Mouse (Mus musculus) erythroblast, embryonic 14.5 days (primary cell): Measurements from ENCODE around the gene Col23a1. TPM values are rescaled to one million over a fixed set of nuclear protein-coding genes. Genes with fewer than 3 reads are reported as not detected.
"Not testable (repeated sequence)": the region's sequence is repeated elsewhere in the genome, so short reads cannot be mapped to it uniquely, and the experiment has no call there.

Source experiments
- H3K27me3 ChIP-seq: 2 replicates; pipeline ENCODE4 v1.6.1; 2012; ENCODE audit warnings: inconsistent platforms; ENCODE audit not compliant: control insufficient read depth
- H3K36me3 ChIP-seq: 2 replicates; pipeline ENCODE4 v1.6.1; 2012; ENCODE audit warnings: mild to moderate bottlenecking, inconsistent platforms; ENCODE audit not compliant: control insufficient read depth
- H3K4me1 ChIP-seq: 2 replicates; pipeline ENCODE4 v1.6.1; 2012; ENCODE audit warnings: inconsistent platforms; ENCODE audit not compliant: control insufficient read depth
- H3K4me3 ChIP-seq: replicated peaks from 2 replicates; pipeline ENCODE3; 2012; ENCODE audit warnings: moderate library complexity, mild to moderate bottlenecking, inconsistent platforms
- H3K9me3 ChIP-seq: 2 replicates; pipeline ENCODE4 v1.6.1; 2012; ENCODE audit warnings: low read length, inconsistent platforms, mixed read lengths; ENCODE audit not compliant: control insufficient read depth
- GATA1 ChIP-seq: IDR thresholded peaks from 2 replicates; pipeline ENCODE4 v1.6.1; 2012; ENCODE audit warnings: low read length, inconsistent platforms, mixed read lengths
- TAL1 ChIP-seq: IDR thresholded peaks from 3 replicates; pipeline ENCODE4 v1.6.1; 2012; ENCODE audit warnings: low read length, inconsistent platforms, mixed read lengths
- polyA plus RNA-seq: library from polyadenylated mRNA; stranded (reverse); fragments of >175 nt; gene quantifications from 2 replicates; pipeline ENCODE4 v1.2.3, GENCODE M21; 2012

Col23a1 gene
- polyA plus RNA-seq, 1 experiment: not detected

GRCm38 (mm10) chr11:51342776-51343175 is 53.1 kb downstream of the Col23a1 start:
- Histone ChIP-seq H3K27me3 (no peaks in the 10 kb centered on the region), H3K36me3 (no peaks in the 10 kb centered on the region), H3K4me3 (no peak overlapping the region), H3K9me3 (no peaks in the 10 kb centered on the region), H3K4me1 (no peaks in the 10 kb centered on the region)
- TF ChIP-seq TAL1 (no peak), GATA1 (no peak)

GRCm38 (mm10) chr11:51343312-51343711 is 53.6 kb downstream of the Col23a1 start:
- Histone ChIP-seq H3K9me3 (no peaks in the 10 kb centered on the region), H3K4me1 (no peaks in the 10 kb centered on the region), H3K36me3 (no peaks in the 10 kb centered on the region), H3K27me3 (no peaks in the 10 kb centered on the region), H3K4me3 (no peak overlapping the region)
- TF ChIP-seq TAL1 (no peak), GATA1 (no peak)

- Histone ChIP-seq H3K4me3 (no peak overlapping the region), H3K4me1 (no peaks in the 10 kb centered on the region), H3K9me3 (no peaks in the 10 kb centered on the region), H3K36me3 (no peaks in the 10 kb centered on the region), H3K27me3 (no peaks in the 10 kb centered on the region)
- TF ChIP-seq TAL1 (no peak), GATA1 (no peak)
Measured at GRCm38 (mm10) chr11:51343728-51344289, 54.1 kb downstream of the Col23a1 start.

GRCm38 (mm10) chr11:51345481-51346465 is 56.1 kb downstream of the Col23a1 start:
- Histone ChIP-seq H3K27me3 (no peaks in the 10 kb centered on the region), H3K4me3 (no peak overlapping the region), H3K36me3 (no peaks in the 10 kb centered on the region), H3K4me1 (no peaks in the 10 kb centered on the region), H3K9me3 (no peaks in the 10 kb centered on the region)
- TF ChIP-seq GATA1 (no peak), TAL1 (no peak)

- H3K27me3 ChIP-seq: no peaks in the 10 kb centered on the region
- H3K9me3 ChIP-seq: no peaks in the 10 kb centered on the region
- H3K4me1 ChIP-seq: no peaks in the 10 kb centered on the region
- H3K4me3 ChIP-seq: no peak overlapping the region
- no peak for TF ChIP-seq TAL1
- no peak for TF ChIP-seq GATA1
- H3K36me3 ChIP-seq: no peaks in the 10 kb centered on the region
Measured at GRCm38 (mm10) chr11:51347756-51348155, 58.0 kb downstream of the Col23a1 start.

- H3K36me3 ChIP-seq: no peaks in the 10 kb centered on the region
- TF ChIP-seq TAL1: no peak
- no peak for TF ChIP-seq GATA1
- no peaks in the 10 kb centered on the region for H3K27me3 ChIP-seq
- no peak overlapping the region for H3K4me3 ChIP-seq
- H3K9me3 ChIP-seq: no peaks in the 10 kb centered on the region
- no peaks in the 10 kb centered on the region for H3K4me1 ChIP-seq
Measured at GRCm38 (mm10) chr11:51349665-51350064, 59.9 kb downstream of the Col23a1 start.

- TF ChIP-seq TAL1 (no peak), GATA1 (no peak)
- H3K36me3 ChIP-seq: no peaks in the 10 kb centered on the region
- H3K9me3 ChIP-seq: no peaks in the 10 kb centered on the region
- H3K27me3 ChIP-seq: no peaks in the 10 kb centered on the region
- H3K4me1 ChIP-seq: no peaks in the 10 kb centered on the region
- no peak overlapping the region for H3K4me3 ChIP-seq
Measured at GRCm38 (mm10) chr11:51351151-51351550, 61.4 kb downstream of the Col23a1 start.

GRCm38 (mm10) chr11:51351841-51352240 is 62.1 kb downstream of the Col23a1 start:
- Histone ChIP-seq H3K4me3 (no peak overlapping the region), H3K36me3 (no peaks in the 10 kb centered on the region), H3K27me3 (no peaks in the 10 kb centered on the region), H3K4me1 (no peaks in the 10 kb centered on the region), H3K9me3 (no peaks in the 10 kb centered on the region)
- no peak for TF ChIP-seq TAL1
- TF ChIP-seq GATA1: no peak

GRCm38 (mm10) chr11:51353746-51354145 is 64.0 kb downstream of the Col23a1 start:
- no peaks in the 10 kb centered on the region for H3K4me1 ChIP-seq
- TF ChIP-seq TAL1: no peak
- no peak for TF ChIP-seq GATA1

GRCm38 (mm10) chr11:51358981-51359380 is 69.3 kb downstream of the Col23a1 start:
- H3K4me1 ChIP-seq, H3K27me3 ChIP-seq, H3K9me3 ChIP-seq, H3K4me3 ChIP-seq, H3K36me3 ChIP-seq: not testable (repeated sequence)

More at GRCm38 (mm10) chr11:51353746-51354145, 64.0 kb downstream of the Col23a1 start:
- H3K4me3 ChIP-seq: no peak overlapping the region
- no peaks in the 10 kb centered on the region for H3K27me3 ChIP-seq
- no peaks in the 10 kb centered on the region for H3K36me3 ChIP-seq
- H3K9me3 ChIP-seq: no peaks in the 10 kb centered on the region
